Mouse (Mus musculus) lung, adult 2 months (tissue): ENCODE measurements around the gene Htra3.

Experiments
- CTCF ChIP-seq: fragments of 200-500 bp; IDR thresholded peaks from 2 replicates; pipeline ENCODE4 v1.5.1; 2011; ENCODE audit warnings: mild to moderate bottlenecking, low read length, control low read depth; ENCODE audit not compliant: insufficient read depth
- POLR2A ChIP-seq: fragments of 200-500 bp; IDR thresholded peaks from 2 replicates; pipeline ENCODE4 v1.6.1; 2011; ENCODE audit warnings: low read depth, mild to moderate bottlenecking, control low read depth, low read length, borderline replicate concordance; ENCODE audit errors: extremely low read depth

DNA sequence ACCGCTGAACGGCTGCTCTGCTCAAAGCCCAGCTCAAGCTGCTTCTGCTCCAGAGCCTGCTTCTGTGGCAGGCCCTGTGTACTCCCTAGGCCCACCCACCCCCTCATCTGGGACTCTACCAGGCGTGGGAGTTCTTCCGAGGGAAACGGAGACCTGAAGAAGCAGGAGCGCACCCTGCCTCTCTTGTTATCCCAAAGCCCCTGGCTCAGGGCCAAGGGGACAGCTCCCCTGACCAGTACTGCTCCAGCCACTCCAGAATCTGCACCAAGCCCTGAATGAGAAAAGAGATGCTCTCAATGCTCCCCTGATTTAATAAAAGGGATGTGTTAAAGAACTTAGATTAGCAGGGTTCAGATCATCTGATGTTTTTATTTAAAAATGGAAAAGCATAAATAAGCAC is 18.4 kb downstream of the Htra3 start:
- TF ChIP-seq CTCF, result no peak
- TF ChIP-seq POLR2A, result no peak
